Mouse (Mus musculus) limb, embryonic 14.5 days (tissue): ENCODE measurements around the gene Qdpr. TPM values are rescaled to one million over a fixed set of nuclear protein-coding genes. Genes with fewer than 3 reads are reported as not detected.

Source experiments
- ATAC-seq: fragments of 200-750 bp; cut with Nextera tagmentation; 2 replicates; pipeline ENCODE4 v1.8.0; 2017; ENCODE audit warnings: low read depth, moderate number of reproducible peaks, moderate TSS enrichment; ENCODE audit not compliant: low FRiP score
- DNase-seq: peaks from one replicate; pipeline ENCODE4 v3.0.0-alpha.2; 2015; ENCODE audit warnings: low spot score
- H3K27ac ChIP-seq: fragments of 300-500 bp; sonication (generic); replicated peaks from 2 replicates; pipeline ENCODE4 v1.5.1; 2014; ENCODE audit warnings: low read depth, mild to moderate bottlenecking, low read length, moderate library complexity, mixed read lengths
- H3K27me3 ChIP-seq: fragments of 300-500 bp; sonication (generic); 2 replicates; pipeline ENCODE4 v1.6.1; 2014; ENCODE audit warnings: low read length, mixed read lengths; ENCODE audit not compliant: control insufficient read depth, insufficient read depth
- H3K36me3 ChIP-seq: fragments of 300-500 bp; sonication (generic); 2 replicates; pipeline ENCODE4 v1.6.1; 2014; ENCODE audit warnings: mild to moderate bottlenecking, low read length, moderate library complexity, mixed read lengths; ENCODE audit not compliant: control insufficient read depth, insufficient read depth
- H3K4me1 ChIP-seq: fragments of 300-500 bp; sonication (generic); 2 replicates; pipeline ENCODE4 v1.6.1; 2014; ENCODE audit warnings: antibody characterized with exemption, low read length, mixed read lengths; ENCODE audit not compliant: control insufficient read depth, insufficient read depth
- H3K4me2 ChIP-seq: fragments of 300-500 bp; sonication (generic); replicated peaks from 2 replicates; pipeline ENCODE4 v1.6.1; 2014; ENCODE audit warnings: low read depth, mild to moderate bottlenecking, low read length, moderate library complexity; ENCODE audit not compliant: severe bottlenecking
- H3K4me3 ChIP-seq: fragments of 300-500 bp; sonication (generic); replicated peaks from 2 replicates; pipeline ENCODE4 v1.5.1; 2014; ENCODE audit warnings: low read length
- H3K9ac ChIP-seq: fragments of 300-500 bp; sonication (generic); 2 replicates; pipeline ENCODE4 v1.6.1; 2014; ENCODE audit warnings: mild to moderate bottlenecking, low read depth, low read length, moderate library complexity; ENCODE audit not compliant: severe bottlenecking
- H3K9me3 ChIP-seq: fragments of 300-500 bp; sonication (generic); 2 replicates; pipeline ENCODE4 v1.6.1; 2016; ENCODE audit warnings: low read length; ENCODE audit not compliant: control insufficient read depth
- POLR2A ChIP-seq: fragments of 200-500 bp; IDR thresholded peaks from 2 replicates; pipeline ENCODE4 v1.8.0; 2012; ENCODE audit warnings: inconsistent platforms, mild to moderate bottlenecking, moderate library complexity, borderline replicate concordance; ENCODE audit not compliant: insufficient read depth, insufficient read length; ENCODE audit errors: extremely low read depth
- WGBS: fragments of 180-500 bp; shearing (Covaris S2); extraction: QIAGEN DNeasy Blood & Tissue Kit; methylation state at CpG from one replicate; pipeline ENCODE4 v1.1.7; 2014; 5-methylcytosine and 5-hydroxymethylcytosine counted together
- polyA plus RNA-seq, 2 experiments: library from polyadenylated mRNA; depleted of rRNA in 1 of 2; stranded (reverse) in 1 of 2; unstranded in 1 of 2; fragments of >200 nt; fragmentation: Nextera tagmentation in 1 of 2; extraction: Ambion mirVana in 1 of 2; gene quantifications; 2 replicates each; pipeline versions ENCODE4 v1.2.1 to v1.2.3; 2012 to 2014

Qdpr gene
- polyA plus RNA-seq, 2 experiments = 64.5 to 96.1 TPM

GRCm38 (mm10) chr5:45482607-45483006 lies 32.6 kb upstream of the Qdpr start:
- WGBS = 77% methylated on average over 3 of the region's 3 CpGs
- no peak for DNase-seq
- ATAC-seq = no peak
- H3K4me3 ChIP-seq = no peak overlapping the region
- H3K27me3 ChIP-seq = no peaks in the 10 kb centered on the region
- H3K36me3 ChIP-seq = no peaks in the 10 kb centered on the region
- H3K4me2 ChIP-seq = no peak overlapping the region
- H3K4me1 ChIP-seq = no peaks in the 10 kb centered on the region
- H3K27ac ChIP-seq = no peak overlapping the region
- no peaks in the 10 kb centered on the region for H3K9me3 ChIP-seq
- no peak overlapping the region for H3K9ac ChIP-seq
- no peak for TF ChIP-seq POLR2A

GRCm38 (mm10) chr5:45481125-45481524 lies 31.1 kb upstream of the Qdpr start:
- WGBS = 86% methylated on average over 2 of the region's 2 CpGs
- no peaks in the 10 kb centered on the region for H3K36me3 ChIP-seq
- H3K27me3 ChIP-seq = no peaks in the 10 kb centered on the region
- H3K4me1 ChIP-seq = peaks cover 4% of the 10 kb centered on the region
- H3K9me3 ChIP-seq = no peaks in the 10 kb centered on the region
- ATAC-seq (no peak), DNase-seq (no peak)
- H3K9ac ChIP-seq = no peak overlapping the region
- no peak overlapping the region for H3K27ac ChIP-seq
- no peak for TF ChIP-seq POLR2A
- no peak overlapping the region for H3K4me2 ChIP-seq
- H3K4me3 ChIP-seq = no peak overlapping the region

GRCm38 (mm10) chr5:45480066-45480465 lies 30.0 kb upstream of the Qdpr start:
- WGBS = 90% methylated on average over 1 of the region's 1 CpGs
- no peak for DNase-seq
- H3K9ac ChIP-seq = no peak overlapping the region
- H3K4me3 ChIP-seq = no peak overlapping the region
- ATAC-seq = no peak
- no peak for TF ChIP-seq POLR2A
- no peaks in the 10 kb centered on the region for H3K9me3 ChIP-seq
- no peaks in the 10 kb centered on the region for H3K27me3 ChIP-seq
- H3K4me1 ChIP-seq = peaks cover 7% of the 10 kb centered on the region
- H3K36me3 ChIP-seq = no peaks in the 10 kb centered on the region
- H3K4me2 ChIP-seq = no peak overlapping the region
- no peak overlapping the region for H3K27ac ChIP-seq

GRCm38 (mm10) chr5:45477601-45478000 lies 27.6 kb upstream of the Qdpr start:
- no peak overlapping the region for H3K4me2 ChIP-seq
- H3K27me3 ChIP-seq = 0 out of 2 replicates have a peak, but pooled peaks cover 5% of the 10 kb centered on the region
- TF ChIP-seq POLR2A = no peak
- peaks cover 7% of the 10 kb centered on the region for H3K4me1 ChIP-seq
- no peak for DNase-seq
- H3K27ac ChIP-seq = no peak overlapping the region
- WGBS = 74% methylated on average over 7 of the region's 7 CpGs
- H3K9me3 ChIP-seq = no peaks in the 10 kb centered on the region
- ATAC-seq = no peak
- H3K9ac ChIP-seq = no peak overlapping the region
- H3K36me3 ChIP-seq = no peaks in the 10 kb centered on the region
- no peak overlapping the region for H3K4me3 ChIP-seq

GRCm38 (mm10) chr5:45476288-45476687 lies 26.3 kb upstream of the Qdpr start:
- TF ChIP-seq POLR2A = no peak
- WGBS = 48% methylated on average over 6 of the region's 6 CpGs
- no peak overlapping the region for H3K9ac ChIP-seq
- ATAC-seq (no peak; the same call in 1 of the 2 replicates), DNase-seq (no peak)
- no peak overlapping the region for H3K27ac ChIP-seq
- peaks cover 7% of the 10 kb centered on the region for H3K4me1 ChIP-seq
- H3K4me3 ChIP-seq = no peak overlapping the region
- H3K27me3 ChIP-seq = 0 out of 2 replicates have a peak, but pooled peaks cover 5% of the 10 kb centered on the region
- no peaks in the 10 kb centered on the region for H3K9me3 ChIP-seq
- no peaks in the 10 kb centered on the region for H3K36me3 ChIP-seq
- H3K4me2 ChIP-seq = no peak overlapping the region

GRCm38 (mm10) chr5:45475771-45476170 lies 25.7 kb upstream of the Qdpr start:
- TF ChIP-seq POLR2A = no peak
- no peak overlapping the region for H3K4me3 ChIP-seq

More at GRCm38 (mm10) chr5:45475771-45476170, 25.7 kb upstream of the Qdpr start:
- ATAC-seq = peak; percentile 54
- 70% methylated on average over 5 of the region's 5 CpGs for WGBS
- H3K4me2 ChIP-seq = no peak overlapping the region
- H3K4me1 ChIP-seq = peaks cover 7% of the 10 kb centered on the region
- no peak overlapping the region for H3K9ac ChIP-seq
- 0 out of 2 replicates have a peak, but pooled peaks cover 5% of the 10 kb centered on the region for H3K27me3 ChIP-seq
- no peak for DNase-seq
- no peak overlapping the region for H3K27ac ChIP-seq
- H3K9me3 ChIP-seq = no peaks in the 10 kb centered on the region
- no peaks in the 10 kb centered on the region for H3K36me3 ChIP-seq
